Mouse (Mus musculus): ENCODE measurements at regions not wholly inside any gene's neighbourhood (a gene's known extent, or its start where the extent isn't known, plus 50 kb on each side); places are given as distances from the start of the nearest gene placed in this dataset.
A peak's percentile ranks its signal among the peaks of the same experiment; 100 is the strongest.

GRCm38 (mm10) chr14:86490826-86491225 is 650.2 kb downstream of the Diaph3 start:
- H3K9ac ChIP-seq (replicated peaks; ENCODE audit: low read depth, low read length): no peak overlapping the region
- H3K27me3 ChIP-seq (ENCODE audit: control insufficient read depth, insufficient read depth, low read length): no peaks in the 10 kb centered on the region
- H3K4me2 ChIP-seq (ENCODE audit: low read depth, low read length): no peak overlapping the region
- H3K27ac ChIP-seq (ENCODE audit: low read depth, low read length): no peak overlapping the region
- ATAC-seq (ENCODE audit: low read depth): no peak
- WGBS: 89% methylated on average over 4 of the region's 4 CpGs
- peaks cover 7% of the 10 kb centered on the region; the same call in 1 of the 2 replicates for H3K4me1 ChIP-seq (ENCODE audit: control insufficient read depth, insufficient read depth, low read length)
- H3K9me3 ChIP-seq (ENCODE audit: control insufficient read depth, low read length): no peaks in the 10 kb centered on the region
- no peaks in the 10 kb centered on the region for H3K36me3 ChIP-seq (ENCODE audit: control insufficient read depth, insufficient read depth, low read length)
- H3K4me3 ChIP-seq (ENCODE audit: low read depth, low read length): no peak overlapping the region

GRCm38 (mm10) chr14:86489872-86490631 is 651.0 kb downstream of the Diaph3 start:
- H3K36me3 ChIP-seq (ENCODE audit: control insufficient read depth, insufficient read depth, low read length): no peaks in the 10 kb centered on the region
- peaks cover 7% of the 10 kb centered on the region; the same call in 1 of the 2 replicates for H3K4me1 ChIP-seq (ENCODE audit: control insufficient read depth, insufficient read depth, low read length)
- 41% methylated on average over 13 of the region's 13 CpGs for WGBS
- ATAC-seq (ENCODE audit: low read depth): peak; percentile 56
- H3K4me3 ChIP-seq (ENCODE audit: low read depth, low read length): no peak overlapping the region
- H3K9me3 ChIP-seq (ENCODE audit: control insufficient read depth, low read length): no peaks in the 10 kb centered on the region
- no peak overlapping the region; the same call in 1 of the 2 replicates for H3K9ac ChIP-seq (replicated peaks; ENCODE audit: low read depth, low read length)
- H3K27ac ChIP-seq (ENCODE audit: low read depth, low read length): peak overlapping the region; percentile 60; the same call in 1 of the 2 replicates
- H3K4me2 ChIP-seq (ENCODE audit: low read depth, low read length): peak overlapping the region; percentile 11; the same call in 1 of the 2 replicates
- no peaks in the 10 kb centered on the region for H3K27me3 ChIP-seq (ENCODE audit: control insufficient read depth, insufficient read depth, low read length)

- WGBS: 76% methylated on average over 16 of the region's 16 CpGs
- H3K9ac ChIP-seq (replicated peaks; ENCODE audit: low read depth, low read length): no peak overlapping the region
- no peak for ATAC-seq (ENCODE audit: low read depth)
- H3K36me3 ChIP-seq (ENCODE audit: control insufficient read depth, insufficient read depth, low read length): no peaks in the 10 kb centered on the region
- no peak overlapping the region for H3K4me3 ChIP-seq (ENCODE audit: low read depth, low read length)
- H3K4me2 ChIP-seq (ENCODE audit: low read depth, low read length): no peak overlapping the region
- no peak overlapping the region; the same call in 1 of the 2 replicates for H3K27ac ChIP-seq (ENCODE audit: low read depth, low read length)
- H3K9me3 ChIP-seq (ENCODE audit: control insufficient read depth, low read length): no peaks in the 10 kb centered on the region
- no peaks in the 10 kb centered on the region for H3K27me3 ChIP-seq (ENCODE audit: control insufficient read depth, insufficient read depth, low read length)
- H3K4me1 ChIP-seq (ENCODE audit: control insufficient read depth, insufficient read depth, low read length): peaks cover 7% of the 10 kb centered on the region; the same call in 1 of the 2 replicates
These were observed 651.8 kb downstream of the Diaph3 start for GRCm38 (mm10) chr14:86489044-86489816.

GRCm38 (mm10) chr14:86487285-86487897 is 653.6 kb downstream of the Diaph3 start:
- H3K9ac ChIP-seq (replicated peaks; ENCODE audit: low read depth, low read length): no peak overlapping the region
- no peaks in the 10 kb centered on the region for H3K36me3 ChIP-seq (ENCODE audit: control insufficient read depth, insufficient read depth, low read length)
- H3K4me3 ChIP-seq (ENCODE audit: low read depth, low read length): no peak overlapping the region
- H3K4me1 ChIP-seq (ENCODE audit: control insufficient read depth, insufficient read depth, low read length): peaks cover 7% of the 10 kb centered on the region; the same call in 1 of the 2 replicates
- H3K27ac ChIP-seq (ENCODE audit: low read depth, low read length): no peak overlapping the region
- no peak overlapping the region for H3K4me2 ChIP-seq (ENCODE audit: low read depth, low read length)
- no peak for ATAC-seq (ENCODE audit: low read depth)
- H3K27me3 ChIP-seq (ENCODE audit: control insufficient read depth, insufficient read depth, low read length): no peaks in the 10 kb centered on the region
- WGBS: 25% methylated on average over 8 of the region's 8 CpGs
- no peaks in the 10 kb centered on the region for H3K9me3 ChIP-seq (ENCODE audit: control insufficient read depth, low read length)

GRCm38 (mm10) chr14:86484247-86484646 is 656.8 kb downstream of the Diaph3 start:
- H3K9me3 ChIP-seq (ENCODE audit: control insufficient read depth, low read length): no peaks in the 10 kb centered on the region
- H3K4me3 ChIP-seq (ENCODE audit: low read depth, low read length): no peak overlapping the region
- H3K4me2 ChIP-seq (ENCODE audit: low read depth, low read length): no peak overlapping the region
- H3K27ac ChIP-seq (ENCODE audit: low read depth, low read length): no peak overlapping the region
- WGBS: 85% methylated on average over 5 of the region's 5 CpGs
- H3K36me3 ChIP-seq (ENCODE audit: control insufficient read depth, insufficient read depth, low read length): no peaks in the 10 kb centered on the region
- ATAC-seq (ENCODE audit: low read depth): no peak
- no peaks in the 10 kb centered on the region for H3K4me1 ChIP-seq (ENCODE audit: control insufficient read depth, insufficient read depth, low read length)
- no peaks in the 10 kb centered on the region for H3K27me3 ChIP-seq (ENCODE audit: control insufficient read depth, insufficient read depth, low read length)
- no peak overlapping the region for H3K9ac ChIP-seq (replicated peaks; ENCODE audit: low read depth, low read length)

GRCm38 (mm10) chr14:86473604-86474003 is 667.4 kb downstream of the Diaph3 start:
- Histone ChIP-seq H3K27me3 (ENCODE audit: control insufficient read depth, insufficient read depth, low read length) (no peaks in the 10 kb centered on the region), H3K4me2 (ENCODE audit: low read depth, low read length) (no peak overlapping the region), H3K4me1 (ENCODE audit: control insufficient read depth, insufficient read depth, low read length) (no peaks in the 10 kb centered on the region), H3K9me3 (ENCODE audit: control insufficient read depth, low read length) (no peaks in the 10 kb centered on the region), H3K9ac (replicated peaks; ENCODE audit: low read depth, low read length) (no peak overlapping the region), H3K27ac (ENCODE audit: low read depth, low read length) (no peak overlapping the region), H3K36me3 (ENCODE audit: control insufficient read depth, insufficient read depth, low read length) (no peaks in the 10 kb centered on the region), H3K4me3 (ENCODE audit: low read depth, low read length) (no peak overlapping the region)
- WGBS: 100% methylated on average over 1 of the region's 1 CpGs
- ATAC-seq (ENCODE audit: low read depth): no peak

- Histone ChIP-seq H3K4me1 (ENCODE audit: control insufficient read depth, insufficient read depth, low read length) (no peaks in the 10 kb centered on the region), H3K4me2 (ENCODE audit: low read depth, low read length) (no peak overlapping the region), H3K27me3 (ENCODE audit: control insufficient read depth, insufficient read depth, low read length) (no peaks in the 10 kb centered on the region), H3K9ac (replicated peaks; ENCODE audit: low read depth, low read length) (no peak overlapping the region), H3K27ac (ENCODE audit: low read depth, low read length) (no peak overlapping the region), H3K9me3 (ENCODE audit: control insufficient read depth, low read length) (no peaks in the 10 kb centered on the region), H3K4me3 (ENCODE audit: low read depth, low read length) (no peak overlapping the region), H3K36me3 (ENCODE audit: control insufficient read depth, insufficient read depth, low read length) (no peaks in the 10 kb centered on the region)
- WGBS: 68% methylated on average over 4 of the region's 4 CpGs
- no peak for ATAC-seq (ENCODE audit: low read depth)
These were observed 670.6 kb downstream of the Diaph3 start for GRCm38 (mm10) chr14:86470462-86470861.

GRCm38 (mm10) chr14:86467886-86468463 is 673.1 kb downstream of the Diaph3 start:
- H3K4me2 ChIP-seq (ENCODE audit: low read depth, low read length): no peak overlapping the region
- H3K9me3 ChIP-seq (ENCODE audit: control insufficient read depth, low read length): no peaks in the 10 kb centered on the region
- no peak overlapping the region for H3K4me3 ChIP-seq (ENCODE audit: low read depth, low read length)
- H3K36me3 ChIP-seq (ENCODE audit: control insufficient read depth, insufficient read depth, low read length): no peaks in the 10 kb centered on the region
- no peaks in the 10 kb centered on the region for H3K4me1 ChIP-seq (ENCODE audit: control insufficient read depth, insufficient read depth, low read length)
- 72% methylated on average over 8 of the region's 8 CpGs for WGBS
- H3K9ac ChIP-seq (replicated peaks; ENCODE audit: low read depth, low read length): no peak overlapping the region
- H3K27ac ChIP-seq (ENCODE audit: low read depth, low read length): no peak overlapping the region
- H3K27me3 ChIP-seq (ENCODE audit: control insufficient read depth, insufficient read depth, low read length): no peaks in the 10 kb centered on the region
- ATAC-seq (ENCODE audit: low read depth): no peak

Data from neural tube, embryonic 14.5 days (tissue).